Mouse (Mus musculus) hindbrain, embryonic 15.5 days (tissue): ENCODE measurements around the gene Ush2a. TPM values are rescaled to one million over a fixed set of nuclear protein-coding genes. Genes with fewer than 3 reads are reported as not detected.
A peak's percentile ranks its signal among the peaks of the same experiment; 100 is the strongest.

Experiments used
- ATAC-seq: fragments of 200-750 bp; cut with Nextera tagmentation; 2 replicates; pipeline ENCODE4 v1.8.0; 2017; ENCODE audit warnings: low read depth, moderate number of reproducible peaks, moderate TSS enrichment; ENCODE audit not compliant: low FRiP score
- H3K27ac ChIP-seq: fragments of 300-500 bp; sonication (generic); replicated peaks from 2 replicates; pipeline ENCODE4 v1.5.1; 2015; ENCODE audit warnings: mild to moderate bottlenecking, inconsistent platforms
- H3K27me3 ChIP-seq: fragments of 300-500 bp; sonication (generic); 2 replicates; pipeline ENCODE4 v1.6.1; 2015; ENCODE audit warnings: control low read depth, inconsistent platforms
- H3K36me3 ChIP-seq: fragments of 300-500 bp; sonication (generic); 2 replicates; pipeline ENCODE4 v1.6.1; 2015; ENCODE audit warnings: control low read depth, inconsistent platforms
- H3K4me1 ChIP-seq: fragments of 300-500 bp; sonication (generic); replicated peaks from 2 replicates; pipeline ENCODE4 v1.6.1; 2015; ENCODE audit warnings: control low read depth, inconsistent platforms
- H3K4me2 ChIP-seq: fragments of 300-500 bp; sonication (generic); 2 replicates; pipeline ENCODE4 v1.6.1; 2015; ENCODE audit warnings: moderate library complexity, mild to moderate bottlenecking, inconsistent platforms
- H3K4me3 ChIP-seq: fragments of 300-500 bp; sonication (generic); 2 replicates; pipeline ENCODE4 v1.5.1; 2015; ENCODE audit warnings: mild to moderate bottlenecking, inconsistent platforms
- H3K9ac ChIP-seq: fragments of 300-500 bp; sonication (generic); 2 replicates; pipeline ENCODE4 v1.6.1; 2015; ENCODE audit warnings: inconsistent platforms
- H3K9me3 ChIP-seq: fragments of 300-500 bp; sonication (generic); 2 replicates; pipeline ENCODE4 v1.6.1; 2016; ENCODE audit warnings: control low read depth, inconsistent platforms
- WGBS: fragments of 180-500 bp; shearing (Covaris S2); methylation state at CpG from one replicate; pipeline ENCODE4 v1.1.7; 2015; 5-methylcytosine and 5-hydroxymethylcytosine counted together
- polyA plus RNA-seq: library from polyadenylated mRNA; unstranded; fragments of >200 nt; fragmentation: Nextera tagmentation; extraction: Ambion mirVana; gene quantifications from 2 replicates; pipeline ENCODE4 v1.2.1, GENCODE M21; 2015

The Ush2a gene
- polyA plus RNA-seq, 1 experiment from 2014 or later, result 0.08 TPM

- no peak overlapping the region for H3K9ac ChIP-seq
- no peaks in the 10 kb centered on the region for H3K27me3 ChIP-seq
- peak overlapping the region; percentile 86 for H3K4me3 ChIP-seq
- peak overlapping the region; percentile 21; the same call in 1 of the 2 replicates for H3K27ac ChIP-seq
- no peaks in the 10 kb centered on the region for H3K9me3 ChIP-seq
- no peaks in the 10 kb centered on the region for H3K36me3 ChIP-seq
- peak; percentile 75 for ATAC-seq
- WGBS, result 47% methylated on average over 7 of the region's 7 CpGs
- peaks cover 38% of the 10 kb centered on the region for H3K4me1 ChIP-seq
- peak overlapping the region; percentile 92 for H3K4me2 ChIP-seq
These were observed 746.1 kb downstream of the Ush2a start for GRCm38 (mm10) chr1:189007980-189008324.

- 95% methylated on average over 4 of the region's 4 CpGs for WGBS
- H3K4me1 ChIP-seq, result peaks cover 29% of the 10 kb centered on the region
- no peaks in the 10 kb centered on the region for H3K36me3 ChIP-seq
- no peaks in the 10 kb centered on the region for H3K9me3 ChIP-seq
- no peak overlapping the region for H3K4me2 ChIP-seq
- ATAC-seq, result no peak
- peaks cover 11% of the 10 kb centered on the region; the same call in 1 of the 2 replicates for H3K27me3 ChIP-seq
- H3K4me3 ChIP-seq, result no peak overlapping the region
- H3K27ac ChIP-seq, result no peak overlapping the region
- H3K9ac ChIP-seq, result no peak overlapping the region
These were observed 748.8 kb downstream of the Ush2a start for GRCm38 (mm10) chr1:189010671-189011070.

- Histone ChIP-seq H3K9me3 (no peaks in the 10 kb centered on the region), H3K4me1 (peaks cover 15% of the 10 kb centered on the region), H3K36me3 (no peaks in the 10 kb centered on the region), H3K27ac (0 out of 2 replicates have a peak overlapping the region, but pooled peaks have one; percentile 26), H3K9ac (no peak overlapping the region), H3K4me3 (no peak overlapping the region), H3K4me2 (peak overlapping the region; percentile 35), H3K27me3 (peaks cover 11% of the 10 kb centered on the region; the same call in 1 of the 2 replicates)
- ATAC-seq, result 0 out of 2 replicates have a peak, but pooled peaks have one; percentile 8
- WGBS, result 6% methylated on average over 16 of the region's 16 CpGs
These were observed 751.2 kb downstream of the Ush2a start for GRCm38 (mm10) chr1:189012846-189013586.

- Histone ChIP-seq H3K27me3 (peaks cover 11% of the 10 kb centered on the region; the same call in 1 of the 2 replicates), H3K4me1 (peaks cover 15% of the 10 kb centered on the region), H3K27ac (peak overlapping the region; percentile 26; the same call in 1 of the 2 replicates), H3K9me3 (no peaks in the 10 kb centered on the region), H3K4me3 (no peak overlapping the region), H3K4me2 (peak overlapping the region; percentile 35), H3K36me3 (no peaks in the 10 kb centered on the region), H3K9ac (no peak overlapping the region)
- peak; percentile 45; the same call in 1 of the 2 replicates for ATAC-seq
- 10% methylated on average over 4 of the region's 4 CpGs for WGBS
These were observed 751.7 kb downstream of the Ush2a start for GRCm38 (mm10) chr1:189013587-189013921.
